Mouse (Mus musculus) neural tube, embryonic 14.5 days (tissue): ENCODE measurements around the gene Tmem132c. TPM values are rescaled to one million over a fixed set of nuclear protein-coding genes. Genes with fewer than 3 reads are reported as not detected.

ENCODE experiments used
- ATAC-seq: fragments of 200-750 bp; cut with Nextera tagmentation; 2 replicates; pipeline ENCODE4 v1.8.0; 2017; ENCODE audit warnings: low read depth, mild to moderate bottlenecking, moderate TSS enrichment, moderate library complexity
- H3K27ac ChIP-seq: fragments of 300-500 bp; sonication (generic); 2 replicates; pipeline ENCODE4 v1.5.1; 2014; ENCODE audit warnings: low read depth, mild to moderate bottlenecking, control low read depth, low read length, moderate library complexity, mixed read lengths
- H3K27me3 ChIP-seq: fragments of 300-500 bp; sonication (generic); 2 replicates; pipeline ENCODE4 v1.6.1; 2014; ENCODE audit warnings: low read length; ENCODE audit not compliant: control insufficient read depth, insufficient read depth
- H3K36me3 ChIP-seq: fragments of 300-500 bp; sonication (generic); 2 replicates; pipeline ENCODE4 v1.6.1; 2014; ENCODE audit warnings: low read length, mixed read lengths; ENCODE audit not compliant: control insufficient read depth, insufficient read depth
- H3K4me1 ChIP-seq: fragments of 300-500 bp; sonication (generic); 2 replicates; pipeline ENCODE4 v1.6.1; 2014; ENCODE audit warnings: low read length; ENCODE audit not compliant: control insufficient read depth, insufficient read depth
- H3K4me2 ChIP-seq: fragments of 300-500 bp; sonication (generic); 2 replicates; pipeline ENCODE4 v1.6.1; 2014; ENCODE audit warnings: mild to moderate bottlenecking, low read depth, low read length, control low read depth
- H3K4me3 ChIP-seq: fragments of 300-500 bp; sonication (generic); 2 replicates; pipeline ENCODE4 v1.5.1; 2014; ENCODE audit warnings: low read depth, low read length, control low read depth, mixed read lengths
- H3K9ac ChIP-seq: fragments of 300-500 bp; sonication (generic); replicated peaks from 2 replicates; pipeline ENCODE4 v1.6.1; 2014; ENCODE audit warnings: low read depth, mild to moderate bottlenecking, control low read depth, low read length, mixed read lengths
- H3K9me3 ChIP-seq: fragments of 300-500 bp; sonication (generic); 2 replicates; pipeline ENCODE4 v1.6.1; 2016; ENCODE audit warnings: low read length; ENCODE audit not compliant: control insufficient read depth
- WGBS: fragments of 180-500 bp; shearing (Covaris S2); extraction: QIAGEN DNeasy Blood & Tissue Kit; methylation state at CpG from one replicate; pipeline ENCODE4 v1.1.7; 2014; 5-methylcytosine and 5-hydroxymethylcytosine counted together
- polyA plus RNA-seq: library from polyadenylated mRNA; unstranded; fragments of >200 nt; fragmentation: Nextera tagmentation; extraction: Ambion mirVana; gene quantifications from 2 replicates; pipeline ENCODE4 v1.2.1, GENCODE M21; 2014

Gene Tmem132c
- polyA plus RNA-seq, 1 experiment from 2014 or later, result 9.4 TPM

DNA sequence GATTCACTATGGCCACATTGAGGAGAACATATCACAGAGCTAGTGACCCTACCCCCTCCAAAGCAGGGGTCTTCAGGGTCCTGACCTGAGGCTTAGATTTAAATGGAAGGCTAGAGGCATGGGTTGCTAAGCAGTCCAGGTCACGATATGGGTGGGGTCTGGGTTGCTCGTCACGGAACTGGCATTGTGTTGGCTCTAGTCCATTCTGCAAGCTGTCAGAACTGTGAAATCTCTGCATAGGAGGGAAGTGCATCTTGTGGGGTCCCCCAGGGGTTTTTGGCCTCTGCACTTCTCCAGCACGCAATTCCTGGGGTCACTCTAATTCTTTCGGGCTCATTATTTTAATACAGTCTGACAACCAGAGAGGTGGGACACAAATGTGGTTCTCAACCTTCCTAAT is 55.9 kb downstream of the Tmem132c start:
- no peak overlapping the region for H3K9ac ChIP-seq
- no peak overlapping the region for H3K27ac ChIP-seq
- WGBS, result 16% methylated on average over 5 of the region's 5 CpGs
- peaks cover 12% of the 10 kb centered on the region; the same call in 1 of the 2 replicates for H3K4me1 ChIP-seq
- no peak overlapping the region for H3K4me2 ChIP-seq
- no peaks in the 10 kb centered on the region; the same call in 1 of the 2 replicates for H3K27me3 ChIP-seq
- no peaks in the 10 kb centered on the region for H3K9me3 ChIP-seq
- no peaks in the 10 kb centered on the region for H3K36me3 ChIP-seq
- no peak overlapping the region for H3K4me3 ChIP-seq
- ATAC-seq, result no peak

DNA sequence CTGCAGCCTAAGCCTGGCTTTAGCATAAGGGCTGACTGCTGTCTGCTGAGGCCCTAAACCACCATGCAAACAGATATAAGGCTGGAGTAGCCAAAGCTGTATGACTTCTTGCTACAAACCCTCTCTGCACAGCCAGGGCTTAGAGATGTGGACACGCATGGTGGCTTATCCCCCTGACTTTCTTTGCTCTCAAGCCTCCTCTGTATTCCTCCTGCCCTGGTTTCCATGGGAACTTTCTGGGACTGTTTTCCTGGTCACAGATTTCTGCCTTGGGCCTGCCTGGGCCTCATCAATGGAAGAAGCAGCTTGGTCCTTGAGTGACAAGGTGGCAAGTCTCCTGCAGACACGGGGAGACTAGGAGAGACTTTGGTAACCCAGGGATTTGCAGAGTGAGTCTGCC is 56.5 kb downstream of the Tmem132c start:
- Histone ChIP-seq H3K9ac (no peak overlapping the region), H3K27me3 (no peaks in the 10 kb centered on the region; the same call in 1 of the 2 replicates), H3K36me3 (no peaks in the 10 kb centered on the region), H3K9me3 (no peaks in the 10 kb centered on the region), H3K27ac (no peak overlapping the region), H3K4me2 (no peak overlapping the region), H3K4me1 (peaks cover 12% of the 10 kb centered on the region; the same call in 1 of the 2 replicates), H3K4me3 (no peak overlapping the region)
- ATAC-seq, result no peak
- 27% methylated on average over 2 of the region's 2 CpGs for WGBS

GRCm38 (mm10) chr5:127299010-127299409 is 57.4 kb downstream of the Tmem132c start:
- no peak for ATAC-seq
- Histone ChIP-seq H3K4me1 (peaks cover 12% of the 10 kb centered on the region; the same call in 1 of the 2 replicates), H3K4me2 (no peak overlapping the region)

DNA sequence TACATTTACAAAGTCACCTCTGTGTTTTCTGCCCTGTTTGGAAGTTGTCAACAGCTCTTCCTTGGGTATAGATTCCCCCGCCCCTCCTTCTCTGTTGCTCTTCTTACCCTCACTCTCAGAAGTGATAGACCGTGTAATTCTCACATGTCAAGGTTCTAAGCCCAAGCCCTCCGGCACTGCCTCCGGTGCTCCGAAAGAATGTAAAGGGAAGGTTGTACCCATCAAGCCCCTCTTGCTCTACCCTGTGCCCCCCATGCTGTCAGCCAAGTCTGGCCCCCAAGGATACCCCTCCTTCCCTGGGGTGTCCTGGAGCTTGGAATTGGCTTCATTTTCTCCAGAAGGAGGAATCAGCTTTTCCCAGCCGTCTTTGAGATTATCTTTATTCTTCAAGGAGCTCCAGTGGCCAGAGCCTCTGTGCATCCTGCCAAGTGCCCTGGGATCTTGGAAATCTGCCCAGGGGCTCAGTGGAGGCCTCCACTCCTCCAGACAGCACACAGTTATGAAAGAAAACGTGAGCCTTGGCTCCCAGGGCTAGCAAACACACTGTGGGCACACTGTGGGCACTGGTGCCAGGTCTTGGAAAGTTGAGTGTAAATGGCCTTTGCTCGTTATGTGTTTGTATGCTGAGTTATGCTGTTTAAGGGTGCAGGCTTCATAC is 59.1 kb downstream of the Tmem132c start:
- Histone ChIP-seq H3K9me3 (no peaks in the 10 kb centered on the region), H3K36me3 (no peaks in the 10 kb centered on the region), H3K4me3 (no peak overlapping the region), H3K27me3 (no peaks in the 10 kb centered on the region; the same call in 1 of the 2 replicates), H3K4me2 (no peak overlapping the region), H3K27ac (no peak overlapping the region), H3K9ac (no peak overlapping the region), H3K4me1 (peaks cover 12% of the 10 kb centered on the region; the same call in 1 of the 2 replicates)
- ATAC-seq, result peak; percentile 49; the same call in 1 of the 2 replicates
- WGBS, result 38% methylated on average over 8 of the region's 8 CpGs

More at GRCm38 (mm10) chr5:127299010-127299409, 57.4 kb downstream of the Tmem132c start:
- Histone ChIP-seq H3K4me3 (no peak overlapping the region), H3K27me3 (no peaks in the 10 kb centered on the region; the same call in 1 of the 2 replicates), H3K36me3 (no peaks in the 10 kb centered on the region), H3K9ac (no peak overlapping the region), H3K27ac (no peak overlapping the region), H3K9me3 (no peaks in the 10 kb centered on the region)
- WGBS, result 10% methylated on average over 1 of the region's 1 CpGs

DNA sequence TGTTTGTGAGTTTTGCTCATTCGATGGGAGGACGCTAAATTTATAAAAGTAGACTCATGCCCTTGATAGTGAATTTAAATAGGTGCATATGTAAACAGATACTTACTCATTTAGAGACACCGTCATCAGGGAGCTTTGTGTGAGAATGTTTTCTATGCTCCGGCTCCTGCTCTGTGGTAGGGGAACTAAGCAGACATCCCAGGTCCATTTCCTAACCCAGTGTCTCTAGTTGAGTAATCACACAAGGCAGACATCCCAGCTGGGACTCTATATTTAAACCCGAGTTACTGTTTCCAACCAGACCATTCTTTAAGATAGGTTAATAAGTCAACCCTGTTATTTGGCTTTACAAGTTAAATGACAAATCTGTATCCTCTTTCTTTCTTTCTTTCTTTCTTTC is 63.7 kb downstream of the Tmem132c start:
- Histone ChIP-seq H3K27me3 (no peaks in the 10 kb centered on the region), H3K27ac (no peak overlapping the region), H3K36me3 (no peaks in the 10 kb centered on the region), H3K9me3 (no peaks in the 10 kb centered on the region), H3K4me3 (no peak overlapping the region), H3K4me2 (no peak overlapping the region), H3K4me1 (no peaks in the 10 kb centered on the region), H3K9ac (no peak overlapping the region)
- WGBS, result 55% methylated on average over 5 of the region's 5 CpGs
- no peak for ATAC-seq

DNA sequence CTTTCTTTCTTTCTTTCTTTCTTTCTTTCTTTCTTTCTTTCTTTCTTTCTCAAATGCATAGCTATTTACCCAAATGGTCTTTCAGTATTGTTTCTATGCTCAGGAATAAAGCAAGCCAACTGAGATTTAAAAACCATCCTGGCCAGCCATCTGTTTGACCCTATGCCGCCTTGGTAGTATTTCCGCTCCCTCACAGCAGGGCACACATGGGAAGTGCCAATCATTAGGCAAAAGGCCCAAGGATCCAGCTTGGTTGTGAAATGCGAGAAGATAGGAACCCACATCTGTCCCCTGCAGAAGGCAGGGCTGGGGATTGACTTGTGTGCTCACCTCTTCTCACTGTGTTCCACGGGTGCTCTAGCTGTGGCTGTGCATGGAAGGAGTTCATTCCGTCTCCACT is 64.1 kb downstream of the Tmem132c start:
- ATAC-seq, result no peak
- 32% methylated on average over 5 of the region's 5 CpGs for WGBS
- no peak overlapping the region for H3K4me3 ChIP-seq

GRCm38 (mm10) chr5:127306726-127307125 is 65.1 kb downstream of the Tmem132c start:
- Histone ChIP-seq H3K4me1 (no peaks in the 10 kb centered on the region), H3K27ac (no peak overlapping the region)
- ATAC-seq, result no peak

More for the DNA sequence above, 64.1 kb downstream of the Tmem132c start:
- Histone ChIP-seq H3K27me3 (no peaks in the 10 kb centered on the region), H3K4me2 (no peak overlapping the region), H3K9me3 (no peaks in the 10 kb centered on the region), H3K27ac (no peak overlapping the region), H3K4me1 (no peaks in the 10 kb centered on the region), H3K9ac (no peak overlapping the region), H3K36me3 (no peaks in the 10 kb centered on the region)

GRCm38 (mm10) chr5:127310318-127311004 is 68.9 kb downstream of the Tmem132c start:
- WGBS, result 33% methylated on average over 14 of the region's 14 CpGs
- Histone ChIP-seq H3K4me2 (no peak overlapping the region), H3K9me3 (no peaks in the 10 kb centered on the region), H3K9ac (no peak overlapping the region), H3K4me1 (no peaks in the 10 kb centered on the region), H3K27ac (no peak overlapping the region), H3K4me3 (no peak overlapping the region), H3K27me3 (no peaks in the 10 kb centered on the region), H3K36me3 (no peaks in the 10 kb centered on the region)
- ATAC-seq, result no peak

More at GRCm38 (mm10) chr5:127306726-127307125, 65.1 kb downstream of the Tmem132c start:
- Histone ChIP-seq H3K9ac (no peak overlapping the region), H3K27me3 (no peaks in the 10 kb centered on the region), H3K36me3 (no peaks in the 10 kb centered on the region), H3K4me3 (no peak overlapping the region), H3K9me3 (no peaks in the 10 kb centered on the region), H3K4me2 (no peak overlapping the region)
- WGBS, result 22% methylated on average over 1 of the region's 1 CpGs

GRCm38 (mm10) chr5:127311005-127311331 is 69.4 kb downstream of the Tmem132c start:
- H3K27me3 ChIP-seq, result no peaks in the 10 kb centered on the region
- H3K9ac ChIP-seq, result no peak overlapping the region
- no peaks in the 10 kb centered on the region for H3K4me1 ChIP-seq
- no peak overlapping the region for H3K4me3 ChIP-seq
- ATAC-seq, result no peak
- WGBS, result 73% methylated on average over 2 of the region's 2 CpGs
- no peaks in the 10 kb centered on the region for H3K9me3 ChIP-seq
- H3K36me3 ChIP-seq, result no peaks in the 10 kb centered on the region
- no peak overlapping the region for H3K27ac ChIP-seq
- no peak overlapping the region for H3K4me2 ChIP-seq
